Mouse (Mus musculus): ENCODE data around the gene Thoc5.

GRCm38 (mm10) chr11:4953401-4953800, 58.3 kb downstream of the Thoc5 start:
- TF ChIP-seq CTCF (IDR thresholded peaks at IDR 0.05; ENCODE audit: extremely low read depth, insufficient read depth, low read length) (no peak), POLR2A (IDR thresholded peaks at IDR 0.05; ENCODE audit: extremely low read depth, insufficient read depth, low read length) (no peak)

Measured in cortical plate, adult 2 months (tissue).